Mouse (Mus musculus) neural tube, embryonic 15.5 days (tissue): ENCODE measurements at regions not wholly inside any gene's neighbourhood (a gene's known extent, or its start where the extent isn't known, plus 50 kb on each side); places are given as distances from the start of the nearest gene placed in this dataset.

Experiments used
- ATAC-seq: fragments of 200-750 bp; cut with Nextera tagmentation; 2 replicates; pipeline ENCODE4 v1.8.0; 2017; ENCODE audit warnings: mild to moderate bottlenecking, moderate TSS enrichment, moderate library complexity; ENCODE audit not compliant: low FRiP score
- H3K27ac ChIP-seq: fragments of 300-500 bp; sonication (generic); replicated peaks from 2 replicates; pipeline ENCODE4 v1.5.1; 2015; ENCODE audit warnings: mild to moderate bottlenecking, inconsistent platforms
- H3K27me3 ChIP-seq: fragments of 300-500 bp; sonication (generic); replicated peaks from 2 replicates; pipeline ENCODE4 v1.6.1; 2015; ENCODE audit warnings: inconsistent platforms
- H3K36me3 ChIP-seq: fragments of 300-500 bp; sonication (generic); 2 replicates; pipeline ENCODE4 v1.6.1; 2015; ENCODE audit warnings: inconsistent platforms
- H3K4me1 ChIP-seq: fragments of 300-500 bp; sonication (generic); 2 replicates; pipeline ENCODE4 v1.6.1; 2015; ENCODE audit warnings: inconsistent platforms
- H3K4me2 ChIP-seq: fragments of 300-500 bp; sonication (generic); 2 replicates; pipeline ENCODE4 v1.6.1; 2015; ENCODE audit warnings: inconsistent platforms, mild to moderate bottlenecking, moderate library complexity
- H3K4me3 ChIP-seq: fragments of 300-500 bp; sonication (generic); replicated peaks from 2 replicates; pipeline ENCODE4 v1.5.1; 2015; ENCODE audit warnings: mild to moderate bottlenecking, inconsistent platforms
- H3K9ac ChIP-seq: fragments of 300-500 bp; sonication (generic); replicated peaks from 2 replicates; pipeline ENCODE4 v1.6.1; 2015; ENCODE audit warnings: mild to moderate bottlenecking, inconsistent platforms
- H3K9me3 ChIP-seq: fragments of 300-500 bp; sonication (generic); replicated peaks from 2 replicates; pipeline ENCODE4 v1.6.1; 2016; ENCODE audit warnings: inconsistent platforms
- WGBS: fragments of 180-500 bp; shearing (Covaris S2); methylation state at CpG from one replicate; pipeline ENCODE4 v1.1.7; 2015; ENCODE audit warnings: mixed read lengths; 5-methylcytosine and 5-hydroxymethylcytosine counted together

- ATAC-seq: no peak
- Histone ChIP-seq H3K9me3 (no peaks in the 10 kb centered on the region), H3K27me3 (no peaks in the 10 kb centered on the region), H3K36me3 (no peaks in the 10 kb centered on the region), H3K4me1 (no peaks in the 10 kb centered on the region), H3K9ac (no peak overlapping the region), H3K4me3 (no peak overlapping the region), H3K27ac (no peak overlapping the region), H3K4me2 (no peak overlapping the region)
- WGBS: 91% methylated on average over 12 of the region's 12 CpGs
Measured at GRCm38 (mm10) chr14:72064111-72064812, 427.4 kb downstream of the Gm9195 start.

DNA sequence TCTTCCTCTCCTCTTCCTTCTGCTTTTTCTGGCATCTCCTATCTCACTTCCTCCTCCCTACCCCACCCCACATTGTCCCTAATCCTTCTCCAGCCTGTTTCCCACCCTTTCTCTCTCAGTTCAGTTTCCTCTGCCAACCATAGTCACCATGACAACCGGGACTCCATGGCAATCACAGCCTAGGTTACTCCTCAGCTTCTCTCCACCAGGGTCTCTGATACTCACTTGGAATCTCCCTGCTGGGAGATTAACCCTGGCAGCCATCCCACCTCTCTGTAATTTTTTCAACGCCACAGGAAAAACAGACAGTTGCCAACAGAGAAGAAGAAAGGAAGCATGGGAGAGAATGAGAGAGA, 448.8 kb downstream of the Gm9195 start:
- Histone ChIP-seq H3K4me1 (peaks cover 13% of the 10 kb centered on the region), H3K27me3 (no peaks in the 10 kb centered on the region), H3K4me3 (no peak overlapping the region), H3K9ac (no peak overlapping the region), H3K9me3 (no peaks in the 10 kb centered on the region), H3K36me3 (no peaks in the 10 kb centered on the region), H3K27ac (peak overlapping the region; percentile 64), H3K4me2 (peak overlapping the region; percentile 17)
- ATAC-seq: peak; percentile 87
- WGBS: 30% methylated on average over 2 of the region's 2 CpGs

DNA sequence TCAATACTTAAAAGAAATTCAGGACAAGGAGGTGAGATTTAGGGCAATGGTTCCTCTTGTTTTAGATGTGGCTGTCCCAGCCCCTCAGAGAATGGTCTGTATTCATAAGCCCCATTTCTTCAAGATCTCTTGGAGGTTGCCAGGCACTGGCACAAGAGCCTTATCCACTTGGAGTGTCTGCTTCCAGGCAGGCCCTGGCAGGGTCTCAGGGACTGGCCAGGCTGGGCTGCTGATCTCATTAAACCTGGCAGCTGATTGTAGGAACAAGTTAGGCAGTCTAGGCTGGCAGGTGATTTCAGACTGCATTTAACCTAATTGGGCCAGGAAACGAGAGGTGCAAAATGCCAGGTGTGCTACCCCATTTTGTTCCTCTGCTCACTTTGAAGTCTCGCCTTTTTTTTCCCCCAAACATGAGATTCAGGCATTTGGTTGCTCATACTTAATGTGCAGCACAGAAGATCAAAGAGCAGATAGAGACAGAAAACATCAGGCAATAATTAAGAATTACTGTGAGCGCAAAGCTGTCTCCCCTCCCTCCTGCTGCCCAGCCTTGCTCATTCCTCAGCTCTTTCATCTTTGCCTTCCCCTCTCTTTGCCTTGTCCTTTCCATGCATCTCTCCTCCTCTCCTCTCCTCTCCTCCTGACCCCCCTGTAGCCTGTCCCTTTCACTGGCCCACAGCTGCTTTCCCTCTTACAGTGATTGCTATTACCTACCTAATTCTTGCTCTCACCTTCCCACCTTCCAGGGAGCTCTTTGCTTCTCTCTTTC, 449.3 kb downstream of the Gm9195 start:
- peak; percentile 89 for ATAC-seq
- H3K4me2 ChIP-seq: peak overlapping the region; percentile 17
- no peak overlapping the region for H3K4me3 ChIP-seq
- no peaks in the 10 kb centered on the region for H3K36me3 ChIP-seq
- no peaks in the 10 kb centered on the region for H3K27me3 ChIP-seq
- H3K9ac ChIP-seq: no peak overlapping the region
- H3K4me1 ChIP-seq: peaks cover 13% of the 10 kb centered on the region
- H3K27ac ChIP-seq: peak overlapping the region; percentile 64
- WGBS: 48% methylated on average over 3 of the region's 3 CpGs
- H3K9me3 ChIP-seq: no peaks in the 10 kb centered on the region

- Histone ChIP-seq H3K9ac (no peak overlapping the region), H3K4me2 (no peak overlapping the region), H3K4me1 (no peaks in the 10 kb centered on the region), H3K27ac (no peak overlapping the region), H3K27me3 (no peaks in the 10 kb centered on the region), H3K9me3 (no peaks in the 10 kb centered on the region), H3K4me3 (no peak overlapping the region), H3K36me3 (no peaks in the 10 kb centered on the region)
- WGBS: 80% methylated on average over 3 of the region's 3 CpGs
- ATAC-seq: no peak
Measured at GRCm38 (mm10) chr14:72030396-72030795, 461.2 kb downstream of the Gm9195 start.

GRCm38 (mm10) chr14:72027362-72028020, 464.1 kb downstream of the Gm9195 start:
- Histone ChIP-seq H3K9ac (no peak overlapping the region), H3K9me3 (no peaks in the 10 kb centered on the region), H3K4me2 (no peak overlapping the region), H3K27me3 (no peaks in the 10 kb centered on the region), H3K4me3 (no peak overlapping the region), H3K36me3 (no peaks in the 10 kb centered on the region), H3K27ac (no peak overlapping the region), H3K4me1 (no peaks in the 10 kb centered on the region)
- WGBS: 79% methylated on average over 8 of the region's 8 CpGs
- no peak for ATAC-seq

DNA sequence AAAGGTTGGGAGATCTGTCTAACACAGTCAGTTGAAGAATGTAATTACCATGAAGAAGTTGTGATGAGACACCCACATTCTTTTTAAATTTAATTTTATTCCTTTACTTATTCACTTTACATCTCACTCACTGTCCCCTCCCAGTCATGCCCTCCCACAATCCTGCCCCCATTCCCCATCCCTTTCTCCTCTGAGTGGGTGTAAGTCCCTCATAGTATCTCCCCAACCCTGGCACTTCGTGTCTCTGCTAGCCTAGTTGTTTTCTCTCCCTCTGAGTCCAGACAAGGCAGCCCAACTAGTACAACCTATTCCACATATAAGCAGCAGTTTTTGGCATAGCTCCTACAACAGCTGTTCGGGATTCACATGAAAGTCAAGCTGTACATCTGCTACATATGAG, 487.3 kb downstream of the Gm9195 start:
- H3K9ac ChIP-seq: no peak overlapping the region
- 79% methylated on average over 2 of the region's 2 CpGs for WGBS
- peaks cover 20% of the 10 kb centered on the region for H3K4me1 ChIP-seq
- H3K4me2 ChIP-seq: no peak overlapping the region
- no peaks in the 10 kb centered on the region for H3K9me3 ChIP-seq
- H3K4me3 ChIP-seq: no peak overlapping the region
- H3K27me3 ChIP-seq: no peaks in the 10 kb centered on the region
- H3K27ac ChIP-seq: no peak overlapping the region
- no peak for ATAC-seq
- no peaks in the 10 kb centered on the region for H3K36me3 ChIP-seq

DNA sequence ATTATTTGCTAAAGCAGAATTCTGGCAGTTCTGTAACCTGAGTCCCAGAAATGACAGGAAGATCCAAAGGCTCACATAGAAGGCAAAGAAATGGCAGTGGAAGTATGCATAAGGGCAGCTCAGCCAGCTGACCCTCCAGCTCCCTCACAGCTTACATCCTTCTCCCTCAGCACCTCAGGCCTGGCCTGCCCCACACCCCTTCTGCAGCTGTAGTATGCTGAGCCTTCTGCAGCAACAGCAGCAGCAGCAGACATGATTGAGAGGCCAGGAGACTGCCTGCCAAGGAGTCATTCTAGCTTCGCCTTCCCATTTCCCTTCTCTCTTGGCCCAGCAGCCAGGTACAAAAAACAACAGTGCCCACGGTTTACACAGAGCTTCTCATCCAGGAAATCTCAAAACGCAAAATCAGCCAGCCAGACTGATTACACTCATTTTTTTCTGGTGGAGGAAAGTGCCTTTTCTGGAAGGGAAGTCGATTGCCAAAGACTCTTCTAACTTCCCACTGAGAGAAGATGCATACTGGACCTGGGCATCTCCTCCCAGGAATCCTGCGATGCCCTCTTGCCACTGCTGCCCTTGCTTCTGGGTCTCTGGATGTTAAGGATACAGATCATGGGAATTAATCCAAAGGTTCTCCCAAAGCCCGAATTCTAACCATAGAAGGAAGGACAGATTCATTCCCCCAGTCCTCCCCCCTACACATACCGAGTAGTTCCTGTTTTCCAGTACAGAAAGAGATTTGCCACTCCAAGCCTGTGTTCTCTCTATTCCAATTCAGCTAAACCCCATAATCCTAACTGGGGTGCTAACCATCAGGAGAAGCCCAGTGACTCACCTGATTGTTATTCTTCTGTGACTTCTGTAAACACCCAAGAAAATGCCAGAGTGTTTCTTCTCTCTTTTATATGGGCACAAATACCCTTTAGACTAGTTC, 489.2 kb downstream of the Gm9195 start:
- ATAC-seq: no peak
- Histone ChIP-seq H3K36me3 (no peaks in the 10 kb centered on the region), H3K9ac (no peak overlapping the region), H3K4me2 (no peak overlapping the region), H3K27ac (0 out of 2 replicates have a peak overlapping the region, but pooled peaks have one; percentile 28), H3K9me3 (no peaks in the 10 kb centered on the region), H3K27me3 (no peaks in the 10 kb centered on the region), H3K4me3 (no peak overlapping the region), H3K4me1 (peaks cover 20% of the 10 kb centered on the region)
- 63% methylated on average over 7 of the region's 7 CpGs for WGBS

- H3K9ac ChIP-seq: no peak overlapping the region
- H3K4me3 ChIP-seq: no peak overlapping the region
- no peaks in the 10 kb centered on the region for H3K9me3 ChIP-seq
- no peaks in the 10 kb centered on the region for H3K27me3 ChIP-seq
- H3K36me3 ChIP-seq: no peaks in the 10 kb centered on the region
- ATAC-seq: no peak
- H3K27ac ChIP-seq: no peak overlapping the region
- H3K4me1 ChIP-seq: no peaks in the 10 kb centered on the region
- no peak overlapping the region for H3K4me2 ChIP-seq
- 94% methylated on average over 4 of the region's 4 CpGs for WGBS
Measured at GRCm38 (mm10) chr14:71973016-71973415, 518.6 kb downstream of the Gm9195 start.

DNA sequence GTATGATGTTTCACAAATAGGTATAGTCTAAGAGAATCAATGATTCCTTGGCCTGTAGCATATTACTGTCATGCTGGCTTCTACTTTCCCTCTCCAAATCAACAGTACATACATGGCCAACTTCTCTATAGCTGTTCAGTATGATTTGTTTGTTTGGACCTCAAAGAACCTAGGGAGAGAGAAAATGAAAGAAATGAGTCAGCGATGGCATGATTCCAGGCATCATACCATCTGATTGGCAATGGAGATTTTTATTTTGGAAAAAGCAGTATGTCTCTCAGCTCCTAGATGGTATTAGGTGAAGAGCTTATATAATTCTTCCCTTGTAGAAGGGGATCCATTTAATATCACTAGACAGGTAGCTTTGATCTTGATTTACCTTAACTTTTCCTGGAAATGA, 519.1 kb downstream of the Gm9195 start:
- WGBS: 96% methylated on average over 1 of the region's 1 CpGs
- Histone ChIP-seq H3K9me3 (no peaks in the 10 kb centered on the region), H3K9ac (no peak overlapping the region), H3K4me1 (peaks cover 3% of the 10 kb centered on the region; the same call in 1 of the 2 replicates), H3K4me2 (no peak overlapping the region), H3K4me3 (no peak overlapping the region), H3K36me3 (no peaks in the 10 kb centered on the region), H3K27me3 (no peaks in the 10 kb centered on the region), H3K27ac (no peak overlapping the region)
- ATAC-seq: no peak

- H3K4me3 ChIP-seq: no peak overlapping the region
- H3K9ac ChIP-seq: no peak overlapping the region
- WGBS: 65% methylated on average over 6 of the region's 6 CpGs
- H3K27ac ChIP-seq: no peak overlapping the region
- no peak for ATAC-seq
- peaks cover 10% of the 10 kb centered on the region for H3K4me1 ChIP-seq
- H3K9me3 ChIP-seq: no peaks in the 10 kb centered on the region
- no peaks in the 10 kb centered on the region for H3K36me3 ChIP-seq
- no peak overlapping the region for H3K4me2 ChIP-seq
- 0 out of 2 replicates have a peak, but pooled peaks cover 3% of the 10 kb centered on the region for H3K27me3 ChIP-seq
Measured at GRCm38 (mm10) chr14:71967646-71968045, 524.0 kb downstream of the Gm9195 start.
